Mouse (Mus musculus) lung, postnatal 0 days (tissue): ENCODE measurements at regions not wholly inside any gene's neighbourhood (a gene's known extent, or its start where the extent isn't known, plus 50 kb on each side); places are given as distances from the start of the nearest gene placed in this dataset.
A peak's percentile ranks its signal among the peaks of the same experiment; 100 is the strongest.

Experiments used
- ATAC-seq: fragments of 200-750 bp; cut with Nextera tagmentation; 2 replicates; pipeline ENCODE4 v1.8.0; 2017; ENCODE audit warnings: moderate library complexity
- DNase-seq: peaks from one replicate; pipeline ENCODE4 v3.0.0-alpha.2; 2016; ENCODE audit warnings: low spot score
- H3K27ac ChIP-seq: fragments of 300-500 bp; sonication (generic); 2 replicates; pipeline ENCODE4 v1.5.1; 2014; ENCODE audit warnings: antibody characterized with exemption, mild to moderate bottlenecking, low read length, mixed read lengths
- H3K27me3 ChIP-seq: fragments of 300-500 bp; sonication (generic); replicated peaks from 2 replicates; pipeline ENCODE4 v1.6.1; 2014; ENCODE audit warnings: low read length, mixed read lengths; ENCODE audit not compliant: insufficient read depth
- H3K36me3 ChIP-seq: fragments of 300-500 bp; sonication (generic); 2 replicates; pipeline ENCODE4 v1.6.1; 2014; ENCODE audit warnings: low read length, mixed read lengths; ENCODE audit not compliant: insufficient read depth
- H3K4me1 ChIP-seq: fragments of 300-500 bp; sonication (generic); 2 replicates; pipeline ENCODE4 v1.6.1; 2014; ENCODE audit warnings: antibody characterized with exemption, low read depth, low read length, mixed read lengths; ENCODE audit not compliant: insufficient read depth
- H3K4me2 ChIP-seq: fragments of 300-500 bp; sonication (generic); replicated peaks from 2 replicates; pipeline ENCODE4 v1.6.1; 2014; ENCODE audit warnings: low read depth, mild to moderate bottlenecking, low read length, moderate library complexity, mixed read lengths
- H3K4me3 ChIP-seq: fragments of 300-500 bp; sonication (generic); 2 replicates; pipeline ENCODE4 v1.5.1; 2014; ENCODE audit warnings: low read depth, low read length
- H3K9ac ChIP-seq: fragments of 300-500 bp; sonication (generic); replicated peaks from 2 replicates; pipeline ENCODE4 v1.6.1; 2014; ENCODE audit warnings: low read depth, mild to moderate bottlenecking
- H3K9me3 ChIP-seq: fragments of 300-500 bp; sonication (generic); 2 replicates; pipeline ENCODE4 v1.6.1; 2016; ENCODE audit warnings: low read length, mixed read lengths
- CTCF ChIP-seq: IDR thresholded peaks from 2 replicates; pipeline ENCODE4 v1.5.1; 2016; ENCODE audit warnings: antibody characterized with exemption, mild to moderate bottlenecking
- EP300 ChIP-seq: IDR thresholded peaks from 2 replicates; pipeline ENCODE4 v1.6.1; 2016; ENCODE audit warnings: antibody characterized with exemption, mild to moderate bottlenecking, control low read depth
- WGBS: fragments of 180-500 bp; shearing (Covaris S2); extraction: QIAGEN DNeasy Blood & Tissue Kit; methylation state at CpG from one replicate; pipeline ENCODE4 v1.1.7; 2014; 5-methylcytosine and 5-hydroxymethylcytosine counted together

DNA sequence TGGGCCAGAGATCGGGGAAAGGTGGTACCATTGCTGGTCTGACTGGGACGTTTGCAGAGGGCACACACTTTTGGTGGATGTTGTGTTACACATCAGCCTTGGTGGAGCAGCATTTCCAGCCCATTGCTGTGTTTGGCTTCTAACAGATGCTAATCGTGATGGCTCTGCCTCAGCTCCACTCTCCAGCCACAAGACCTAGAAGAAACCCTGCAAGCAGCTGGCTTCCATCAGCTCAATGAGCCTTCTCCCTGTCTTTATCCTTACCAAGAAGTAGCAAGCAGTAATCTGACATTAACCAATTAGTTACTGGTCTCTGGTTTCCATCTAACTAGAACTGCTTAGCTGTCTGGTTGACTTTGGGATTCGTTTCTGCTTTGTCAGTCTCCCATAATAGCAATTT, 188.8 kb downstream of the Ly86 start:
- H3K4me2 ChIP-seq: no peak overlapping the region
- DNase-seq (no peak), ATAC-seq (no peak)
- no peak overlapping the region for H3K9ac ChIP-seq
- H3K4me3 ChIP-seq: no peak overlapping the region
- no peaks in the 10 kb centered on the region for H3K9me3 ChIP-seq
- WGBS: 79% methylated on average over 4 of the region's 4 CpGs
- H3K36me3 ChIP-seq: no peaks in the 10 kb centered on the region
- peaks cover 9% of the 10 kb centered on the region; the same call in 1 of the 2 replicates for H3K4me1 ChIP-seq
- TF ChIP-seq CTCF: no peak
- TF ChIP-seq EP300: no peak
- H3K27ac ChIP-seq: no peak overlapping the region
- H3K27me3 ChIP-seq: no peaks in the 10 kb centered on the region

GRCm38 (mm10) chr13:37537330-37537729, 192.3 kb downstream of the Ly86 start:
- DNase-seq (no peak), ATAC-seq (peak; percentile 30; the same call in 1 of the 2 replicates)
- peaks cover 5% of the 10 kb centered on the region for H3K4me1 ChIP-seq
- no peaks in the 10 kb centered on the region for H3K9me3 ChIP-seq
- TF ChIP-seq EP300 (no peak), CTCF (no peak)
- WGBS: 47% methylated on average over 6 of the region's 6 CpGs
- H3K27ac ChIP-seq: peak overlapping the region; percentile 20; the same call in 1 of the 2 replicates
- H3K36me3 ChIP-seq: no peaks in the 10 kb centered on the region
- H3K27me3 ChIP-seq: no peaks in the 10 kb centered on the region
- H3K4me2 ChIP-seq: no peak overlapping the region
- H3K4me3 ChIP-seq: no peak overlapping the region
- H3K9ac ChIP-seq: no peak overlapping the region

GRCm38 (mm10) chr13:37537793-37538192, 192.8 kb downstream of the Ly86 start:
- TF ChIP-seq EP300 (peak; percentile 92), CTCF (no peak)
- DNase-seq (peak; percentile 76), ATAC-seq (peak; percentile 67)
- WGBS: 10% methylated on average over 6 of the region's 6 CpGs
- Histone ChIP-seq H3K4me2 (no peak overlapping the region), H3K9me3 (no peaks in the 10 kb centered on the region), H3K9ac (no peak overlapping the region), H3K27ac (peak overlapping the region; percentile 51; the same call in 1 of the 2 replicates), H3K27me3 (no peaks in the 10 kb centered on the region), H3K4me1 (peaks cover 5% of the 10 kb centered on the region), H3K36me3 (no peaks in the 10 kb centered on the region), H3K4me3 (no peak overlapping the region)

- H3K4me3 ChIP-seq: no peak overlapping the region
- peak overlapping the region; percentile 20; the same call in 1 of the 2 replicates for H3K27ac ChIP-seq
- DNase-seq (no peak), ATAC-seq (no peak)
- TF ChIP-seq EP300: no peak
- TF ChIP-seq CTCF: no peak
- no peaks in the 10 kb centered on the region for H3K36me3 ChIP-seq
- H3K9ac ChIP-seq: no peak overlapping the region
- no peak overlapping the region for H3K4me2 ChIP-seq
- no peaks in the 10 kb centered on the region for H3K9me3 ChIP-seq
- H3K4me1 ChIP-seq: peaks cover 5% of the 10 kb centered on the region
- WGBS: 30% methylated on average over 4 of the region's 5 CpGs
- H3K27me3 ChIP-seq: no peaks in the 10 kb centered on the region
Observed at GRCm38 (mm10) chr13:37540980-37541531, 196.0 kb downstream of the Ly86 start.

GRCm38 (mm10) chr13:37541674-37542073, 196.7 kb downstream of the Ly86 start:
- ATAC-seq (peak; percentile 71), DNase-seq (peak; percentile 86)
- H3K4me1 ChIP-seq: peaks cover 5% of the 10 kb centered on the region
- 5% methylated on average over 6 of the region's 6 CpGs for WGBS
- peak; percentile 38; the same call in 1 of the 2 replicates for TF ChIP-seq EP300
- peak; percentile 82 for TF ChIP-seq CTCF
- no peaks in the 10 kb centered on the region for H3K27me3 ChIP-seq
- no peak overlapping the region; the same call in 1 of the 2 replicates for H3K27ac ChIP-seq
- H3K4me3 ChIP-seq: no peak overlapping the region
- no peak overlapping the region for H3K9ac ChIP-seq
- no peaks in the 10 kb centered on the region for H3K36me3 ChIP-seq
- H3K4me2 ChIP-seq: peak overlapping the region; percentile 11; the same call in 1 of the 2 replicates
- H3K9me3 ChIP-seq: no peaks in the 10 kb centered on the region

GRCm38 (mm10) chr13:37542744-37543196, 197.8 kb downstream of the Ly86 start:
- 85% methylated on average over 13 of the region's 13 CpGs for WGBS
- no peak for DNase-seq
- TF ChIP-seq EP300: no peak
- TF ChIP-seq CTCF: no peak
- peaks cover 7% of the 10 kb centered on the region for H3K4me1 ChIP-seq
- H3K36me3 ChIP-seq: no peaks in the 10 kb centered on the region
- H3K27ac ChIP-seq: no peak overlapping the region
- no peaks in the 10 kb centered on the region for H3K27me3 ChIP-seq
- H3K9ac ChIP-seq: no peak overlapping the region
- no peaks in the 10 kb centered on the region for H3K9me3 ChIP-seq
- ATAC-seq: no peak
- H3K4me3 ChIP-seq: no peak overlapping the region
- H3K4me2 ChIP-seq: no peak overlapping the region
